Mouse (Mus musculus) urinary bladder, adult 18-20 months (tissue): ENCODE measurements around the gene Upf3b.
"Not testable (repeated sequence)": the region's sequence is repeated elsewhere in the genome, so short reads cannot be mapped to it uniquely, and the experiment has no call there.

Experiments used
- DNase-seq, 2 experiments: peaks; one replicate each; pipeline ENCODE4 v3.0.0; 2022; ENCODE audit warnings: low spot score in 2 of 2, mixed read lengths in 2 of 2

The Upf3b gene

DNA sequence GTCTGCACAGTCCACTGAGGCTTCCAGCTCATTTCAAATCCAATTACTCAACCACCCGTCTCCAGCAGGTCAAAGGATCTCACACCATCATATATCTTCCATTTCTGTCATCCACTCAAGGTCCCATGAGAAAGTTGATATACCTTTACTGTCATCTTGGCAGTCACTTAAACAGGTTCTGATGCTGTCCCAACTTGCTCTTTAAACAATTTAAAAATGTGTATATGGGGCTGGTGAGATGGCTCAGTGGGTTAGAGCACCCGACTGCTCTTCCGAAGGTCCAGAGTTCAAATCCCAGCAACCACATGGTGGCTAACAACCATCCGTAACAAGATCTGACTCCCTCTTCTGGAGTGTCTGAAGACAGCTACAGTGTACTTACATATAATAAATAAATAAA, 29.8 kb downstream of the Upf3b start:
- DNase-seq = not testable (repeated sequence)

- no peak for DNase-seq
Measured at GRCm38 (mm10) chrX:37076651-37077050, 33.5 kb downstream of the Upf3b start.

- DNase-seq = peak in 1 of 2 experiments; percentile 43
Measured at GRCm38 (mm10) chrX:37074262-37074892, 35.7 kb downstream of the Upf3b start.

- DNase-seq = no peak
Measured at GRCm38 (mm10) chrX:37068766-37069165, 41.4 kb downstream of the Upf3b start.

DNA sequence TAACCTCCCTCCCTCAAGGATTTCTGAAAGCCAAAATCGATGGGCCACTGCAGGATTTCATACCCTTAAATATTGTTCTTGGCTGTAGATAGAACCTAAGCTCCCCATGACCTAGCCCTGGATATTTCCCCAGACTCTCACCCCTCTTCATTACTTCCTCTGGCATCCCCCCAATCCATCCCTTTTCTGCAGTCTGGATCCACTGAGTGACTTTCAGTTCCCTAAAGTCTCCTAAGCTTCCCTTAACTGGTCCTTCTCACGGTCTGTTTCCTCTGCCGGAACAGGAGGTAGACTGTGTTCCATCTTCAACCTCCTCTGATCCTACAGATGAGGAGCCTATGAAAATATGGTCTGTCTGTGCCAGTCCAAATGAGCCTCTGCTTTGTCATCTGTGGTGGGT, 42.8 kb downstream of the Upf3b start:
- DNase-seq = no peak

DNA sequence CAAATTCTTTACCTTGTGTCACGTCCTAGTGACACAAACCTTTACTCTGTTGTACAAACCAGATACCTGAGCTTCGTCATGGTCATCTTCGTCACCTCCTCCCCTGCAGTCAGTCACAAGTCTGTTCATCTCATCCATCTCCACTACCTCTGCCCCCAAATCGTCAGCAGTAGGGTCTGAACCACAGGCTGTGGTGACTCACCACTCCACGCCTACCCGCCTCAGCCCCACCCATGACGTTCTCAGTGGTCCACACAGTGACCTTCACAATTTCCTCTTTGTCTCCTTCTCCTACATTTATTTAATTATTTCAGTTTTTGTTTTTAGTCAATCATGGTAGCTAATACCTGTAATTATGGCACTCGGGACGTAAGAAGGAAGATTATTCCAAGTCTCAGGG, 46.2 kb downstream of the Upf3b start:
- DNase-seq = no peak

DNA sequence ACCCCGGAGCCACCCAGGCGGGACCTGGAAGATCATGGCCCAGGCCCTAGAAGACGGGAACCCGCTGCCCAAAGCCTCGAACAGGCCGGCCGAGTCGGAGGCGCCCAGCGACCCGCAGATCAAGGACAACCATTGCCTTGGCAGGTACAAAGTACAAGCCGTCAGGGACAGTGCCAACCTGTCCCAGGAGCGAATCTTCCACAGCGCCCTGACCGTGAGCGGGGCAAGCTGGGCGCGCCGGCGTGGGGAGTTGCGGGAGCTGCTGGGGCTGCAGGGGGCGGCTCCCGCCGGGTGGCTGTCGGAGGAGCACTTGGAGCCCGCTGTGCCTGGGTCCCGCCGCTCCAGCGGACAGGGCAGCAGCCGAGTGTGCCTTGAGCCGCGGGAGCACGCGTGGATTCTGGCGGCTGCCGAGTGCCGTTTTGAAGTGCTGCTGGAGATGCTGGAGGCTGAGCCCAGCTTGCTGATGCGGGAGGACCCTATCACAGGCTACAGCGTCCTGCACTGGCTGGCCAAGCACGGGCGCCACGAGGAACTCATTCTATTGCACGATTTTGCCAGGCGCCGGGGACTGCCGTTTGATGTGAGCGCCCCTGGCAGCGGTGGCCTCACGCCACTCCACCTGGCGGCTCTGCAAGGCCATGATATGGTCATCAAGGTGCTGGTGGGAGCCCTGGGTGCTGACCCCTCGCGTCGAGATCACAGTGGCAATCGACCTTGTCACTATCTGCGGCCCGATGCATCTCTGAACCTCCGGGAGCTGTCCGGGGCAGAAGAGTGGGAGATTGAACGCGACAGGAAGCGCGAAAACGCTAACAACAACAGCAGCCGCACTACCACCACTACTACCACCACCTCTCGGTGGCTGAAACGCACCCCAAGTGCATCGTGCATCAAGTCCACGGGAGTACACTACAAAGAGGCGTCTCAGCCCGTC, 61.0 kb downstream of the Upf3b start:
- DNase-seq = peak in 1 of 2 experiments; percentile 4

- DNase-seq = no peak
Measured at GRCm38 (mm10) chrX:37048066-37048889, 61.8 kb downstream of the Upf3b start, which contains the start of gene Sowahd. Gene Sowahd, plus strand, starts transcription at chrX:37048845.

GRCm38 (mm10) chrX:37042726-37043125, 67.4 kb downstream of the Upf3b start:
- peak in 1 of 2 experiments; percentile 44 for DNase-seq
